Mouse (Mus musculus) lung, postnatal 14 days (tissue): ENCODE measurements around the gene Plekhb1.

Source experiments
- DNase-seq: peaks from one replicate; pipeline ENCODE4 v3.0.0; 2021

Gene Plekhb1

DNA sequence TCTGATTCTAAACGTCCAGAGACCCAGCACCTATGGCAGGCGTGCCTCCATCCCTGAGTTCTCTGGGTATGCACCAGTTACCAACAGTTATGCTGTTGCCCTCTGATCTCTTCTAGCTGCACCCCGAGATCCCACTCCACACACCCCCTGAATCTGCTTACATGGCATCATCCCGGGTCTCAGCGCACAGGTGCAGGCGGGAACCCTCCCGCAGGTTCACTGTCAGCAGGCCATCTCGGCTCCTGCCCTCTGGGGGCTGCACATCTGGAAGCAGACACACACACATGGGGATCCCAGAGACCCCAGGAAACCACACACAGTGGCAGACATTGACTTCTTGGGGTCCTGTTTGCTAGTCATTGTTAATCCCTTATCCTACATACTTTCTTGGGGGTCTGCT lies 7.8 kb downstream of the Plekhb1 start:
- DNase-seq: no peak

DNA sequence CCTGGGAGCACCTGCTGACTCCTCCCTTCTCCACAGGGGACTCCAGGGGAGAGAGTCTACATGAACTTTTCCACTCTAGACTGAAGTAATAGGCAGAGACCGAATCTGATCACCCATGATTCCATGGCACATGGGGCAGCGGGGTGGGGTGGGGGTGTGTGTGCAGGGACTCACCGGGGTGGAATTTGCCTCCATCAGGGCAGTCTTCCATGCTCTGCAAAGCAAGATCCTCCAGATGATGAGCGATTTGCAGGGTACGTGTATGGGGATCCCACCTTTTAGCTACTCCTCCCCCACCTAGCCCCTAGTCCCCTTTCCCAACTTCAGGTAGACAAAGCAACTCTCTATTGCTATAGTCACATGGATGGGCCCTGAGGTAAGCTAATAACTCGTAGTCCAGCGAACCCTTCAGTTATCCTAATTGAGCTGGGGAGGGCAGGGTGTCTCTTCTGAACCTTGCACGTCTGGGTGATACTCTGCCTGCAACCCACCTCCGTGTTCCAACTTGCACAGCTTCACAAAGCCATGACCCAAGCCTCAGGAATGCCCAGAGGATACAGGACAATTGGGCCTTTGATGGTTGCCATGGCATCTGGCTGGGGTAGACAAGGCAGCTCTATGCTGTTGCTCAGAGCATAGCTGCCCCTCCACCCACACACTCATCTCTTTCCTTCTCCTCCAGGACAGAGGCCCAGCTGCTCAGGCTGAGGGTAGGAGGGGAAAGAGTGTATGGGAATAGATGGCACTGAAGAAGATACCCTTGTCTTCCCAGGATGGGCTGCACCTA lies 8.5 kb downstream of the Plekhb1 start:
- DNase-seq: no peak

DNA sequence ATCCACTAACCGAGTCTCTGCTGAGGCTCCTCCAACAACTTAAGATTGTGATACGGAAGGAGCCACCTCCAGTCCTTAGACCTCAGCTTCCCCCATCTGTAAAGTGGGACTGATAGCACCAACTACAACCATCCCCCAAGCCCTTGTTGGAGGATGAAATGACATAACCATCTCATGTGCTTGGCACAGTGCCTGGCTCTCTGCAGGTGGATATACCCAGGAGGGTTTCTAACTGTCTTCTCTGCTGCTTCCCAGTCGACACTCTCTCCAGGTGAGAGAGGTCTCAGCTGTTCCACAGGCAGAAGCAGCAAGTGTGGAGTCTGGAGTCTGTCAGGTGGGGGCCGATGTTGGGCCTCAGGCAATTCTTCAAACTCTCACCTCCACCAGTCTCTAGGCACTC lies 11.2 kb downstream of the Plekhb1 start:
- no peak for DNase-seq

DNA sequence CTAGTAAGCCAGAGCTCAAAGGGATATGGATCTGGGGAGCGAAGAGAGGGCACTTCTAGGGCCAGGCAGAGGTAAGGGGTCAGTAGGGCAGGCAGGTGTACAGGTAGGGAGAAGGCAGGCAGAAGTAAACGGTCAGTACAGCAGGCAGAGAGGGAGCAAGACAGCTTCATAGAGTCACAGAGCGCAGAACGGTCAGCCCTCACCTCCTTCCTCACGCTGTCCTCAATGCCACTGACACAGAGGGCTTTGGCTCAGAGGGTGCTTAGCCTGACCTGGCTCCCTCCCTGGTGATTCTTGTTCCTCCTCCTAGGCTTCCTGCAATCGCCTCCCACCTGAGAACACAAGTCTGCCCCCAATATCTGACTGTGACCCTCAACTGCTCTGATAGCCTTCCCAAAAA lies 11.8 kb downstream of the Plekhb1 start:
- DNase-seq: no peak

DNA sequence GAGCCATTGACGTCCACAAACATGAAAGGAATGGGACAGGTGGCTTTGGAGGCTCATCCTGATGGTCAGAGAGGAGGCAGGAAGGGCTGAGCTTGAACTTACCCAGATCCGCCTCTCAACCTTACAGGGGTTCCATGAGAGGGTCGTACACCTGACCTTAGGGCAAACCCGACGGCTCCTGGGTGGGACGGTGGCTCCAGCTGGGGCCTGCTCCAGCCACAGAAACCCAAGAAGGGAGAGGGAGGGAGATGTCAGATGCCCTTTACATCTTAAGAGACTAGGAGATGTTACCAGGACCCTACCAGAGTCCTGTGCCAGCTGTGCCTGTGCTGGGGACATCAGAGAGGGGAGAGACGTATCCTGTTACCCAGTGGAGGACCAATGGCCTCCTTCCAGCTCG lies 12.4 kb downstream of the Plekhb1 start:
- no peak for DNase-seq

DNA sequence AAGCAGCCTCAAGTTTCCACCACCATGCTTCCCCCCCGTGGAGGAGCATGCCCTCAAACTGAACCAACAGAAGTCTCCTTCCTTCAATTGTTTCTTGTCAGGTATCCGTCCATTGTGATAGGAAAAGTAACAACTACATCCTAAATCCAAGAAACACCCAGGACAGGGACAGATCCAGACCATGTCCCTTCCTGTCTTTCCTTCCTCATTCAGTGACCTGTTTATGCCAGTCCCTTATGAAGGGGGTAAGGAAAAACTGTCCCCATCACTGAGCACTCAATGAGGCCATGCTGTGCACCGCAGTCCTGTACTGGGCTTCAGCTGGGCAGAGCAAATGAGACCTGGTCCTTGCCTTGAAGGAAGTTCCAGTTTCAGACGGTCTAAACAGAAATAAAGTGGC lies 13.1 kb downstream of the Plekhb1 start:
- DNase-seq: no peak

DNA sequence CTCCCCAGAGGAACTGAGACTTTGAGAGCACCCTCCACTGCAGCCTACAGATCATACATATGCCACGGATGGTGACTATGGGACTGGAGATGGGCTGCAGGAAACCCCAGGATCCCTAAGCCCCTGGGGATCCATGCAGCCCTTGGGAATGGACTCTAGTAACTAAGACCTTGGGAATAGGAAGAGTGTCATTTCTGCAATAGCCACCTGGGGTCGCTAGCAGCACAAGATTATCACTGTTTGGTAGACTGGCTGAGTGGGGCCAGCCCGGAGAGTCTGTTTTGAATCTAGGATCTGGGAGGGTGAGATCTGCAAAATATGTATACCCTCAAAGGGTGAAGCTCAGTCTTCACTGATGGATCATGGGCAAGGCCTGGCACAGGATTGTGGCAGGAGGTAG lies 17.1 kb downstream of the Plekhb1 start:
- DNase-seq: peak; percentile 83

DNA sequence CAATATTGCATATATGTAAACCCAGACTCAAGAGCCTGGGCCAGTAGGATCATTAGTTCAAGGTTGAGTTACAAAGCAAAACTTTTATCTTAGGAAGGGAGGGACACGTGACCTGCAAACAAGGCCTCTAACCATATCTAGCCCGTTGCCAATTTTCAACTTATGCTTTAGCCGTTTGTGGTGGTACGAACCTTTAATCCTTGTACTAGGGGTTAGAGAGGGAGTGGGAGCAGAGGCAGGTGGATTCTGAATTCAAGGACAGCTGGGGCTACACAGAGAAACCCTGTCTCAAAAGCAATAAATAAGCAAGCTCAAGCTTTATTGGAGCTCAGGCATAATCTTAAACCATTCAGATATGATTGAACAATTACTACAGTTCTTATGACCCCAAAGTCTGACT lies 19.8 kb downstream of the Plekhb1 start:
- no peak for DNase-seq

DNA sequence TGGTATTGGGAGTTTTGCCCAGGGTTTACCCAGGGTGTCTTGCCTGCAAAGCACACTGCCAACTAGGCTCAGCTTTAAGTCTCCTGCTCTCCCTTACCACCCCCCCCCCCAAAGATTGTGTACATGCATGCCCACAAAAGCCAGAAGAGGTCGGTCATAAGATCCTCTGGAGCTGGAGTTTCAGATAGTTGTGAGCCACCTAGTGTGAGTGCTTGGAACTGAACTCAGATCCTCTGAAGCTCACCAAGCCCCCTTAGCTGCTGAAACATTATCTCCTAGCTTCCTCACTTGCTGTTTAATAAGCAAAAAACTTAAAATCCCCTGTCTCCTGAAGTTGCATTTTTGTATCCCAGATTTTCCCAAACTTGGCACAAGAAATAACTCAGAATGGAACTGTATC lies 24.6 kb downstream of the Plekhb1 start:
- peak; percentile 28 for DNase-seq

DNA sequence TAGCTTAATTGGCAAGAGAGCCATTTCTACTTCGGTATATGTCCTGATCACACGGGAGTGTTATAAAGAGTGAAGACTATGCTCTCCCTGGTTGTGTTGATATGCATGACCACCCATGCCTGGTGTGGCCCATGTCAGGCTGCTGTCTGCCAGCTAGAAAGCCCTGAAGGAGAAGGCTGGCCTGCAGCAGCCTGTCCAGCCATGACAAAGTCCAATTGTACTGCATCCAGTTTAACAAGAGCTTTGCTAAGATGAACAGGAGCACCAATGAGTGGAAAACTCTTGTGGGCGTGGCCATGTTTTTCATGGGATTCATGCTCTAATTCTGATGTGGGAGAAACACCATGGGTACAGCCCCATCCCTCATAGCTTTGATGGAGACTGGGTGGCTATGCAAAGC lies 37.7 kb downstream of the Plekhb1 start:
- DNase-seq: no peak

DNA sequence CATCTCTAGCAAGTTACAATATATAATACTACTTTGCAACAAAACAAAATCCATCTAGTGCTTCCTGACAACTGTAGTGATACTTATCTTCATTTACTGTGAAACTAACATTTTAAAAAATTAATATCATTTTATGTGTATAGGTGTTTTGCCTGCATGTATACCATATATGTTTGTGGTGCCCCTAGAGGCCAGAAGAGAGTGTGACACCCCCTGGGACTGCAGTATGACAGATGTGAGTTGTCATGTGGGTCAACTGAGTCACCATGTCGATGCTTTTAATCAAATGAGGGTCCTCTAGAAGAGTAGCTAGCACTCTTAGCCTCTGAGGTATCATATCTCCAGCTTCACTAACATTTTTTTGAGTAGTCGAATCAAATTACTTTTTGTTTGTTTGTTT lies 39.9 kb downstream of the Plekhb1 start:
- DNase-seq: no peak

DNA sequence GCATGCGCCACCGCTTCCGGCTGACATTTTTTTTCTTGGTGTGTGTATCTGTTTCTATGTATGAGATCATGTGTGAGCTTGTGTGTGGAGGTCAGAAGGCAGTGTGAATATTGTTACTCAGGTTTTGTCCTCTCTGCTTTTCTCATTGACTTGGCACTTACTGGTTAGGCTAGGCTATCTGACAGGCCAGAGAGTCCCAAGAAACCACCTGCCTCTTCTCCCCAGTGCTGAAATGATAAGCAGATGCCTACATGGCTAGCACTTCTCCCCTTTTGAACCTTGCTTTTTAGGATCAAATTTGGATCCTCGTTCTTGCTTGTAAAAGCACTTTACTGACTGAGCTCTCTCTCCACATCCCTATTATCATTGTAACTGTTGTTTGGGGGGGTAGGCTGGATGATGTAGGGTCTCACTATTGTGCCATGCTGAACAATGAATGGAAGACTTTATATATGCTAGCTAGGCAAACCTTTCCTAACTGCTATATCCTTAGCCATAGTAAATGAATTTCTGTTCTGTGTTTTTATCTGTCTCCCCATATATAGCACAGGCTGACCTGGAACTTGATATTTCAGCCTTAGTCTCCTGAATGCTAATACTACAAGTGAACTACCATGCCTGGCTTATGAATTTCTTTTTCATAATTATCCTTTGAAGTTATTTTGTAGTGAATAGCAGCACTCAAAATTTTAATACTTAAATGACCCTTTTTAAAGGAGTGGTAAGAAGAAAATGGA lies 45.9 kb downstream of the Plekhb1 start:
- no peak for DNase-seq

DNA sequence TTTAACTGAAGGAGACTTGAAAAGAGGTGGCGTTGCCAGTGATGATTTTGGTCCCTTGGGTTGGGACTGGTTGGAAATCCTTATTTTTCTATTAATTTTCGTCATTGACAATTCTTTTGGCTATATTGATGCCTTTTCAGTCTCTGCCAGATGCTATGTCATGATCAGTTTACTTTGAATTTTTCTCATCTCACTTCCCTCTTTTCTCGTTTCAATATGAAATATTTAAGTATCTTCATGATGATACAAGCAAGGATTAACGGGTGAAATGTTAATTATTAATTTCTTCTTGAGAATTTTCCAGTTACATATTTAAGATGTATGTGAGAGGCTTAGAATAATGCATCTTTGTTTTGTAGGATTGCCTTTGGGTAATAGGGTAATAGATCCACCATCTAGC lies 53.3 kb downstream of the Plekhb1 start:
- no peak for DNase-seq

DNA sequence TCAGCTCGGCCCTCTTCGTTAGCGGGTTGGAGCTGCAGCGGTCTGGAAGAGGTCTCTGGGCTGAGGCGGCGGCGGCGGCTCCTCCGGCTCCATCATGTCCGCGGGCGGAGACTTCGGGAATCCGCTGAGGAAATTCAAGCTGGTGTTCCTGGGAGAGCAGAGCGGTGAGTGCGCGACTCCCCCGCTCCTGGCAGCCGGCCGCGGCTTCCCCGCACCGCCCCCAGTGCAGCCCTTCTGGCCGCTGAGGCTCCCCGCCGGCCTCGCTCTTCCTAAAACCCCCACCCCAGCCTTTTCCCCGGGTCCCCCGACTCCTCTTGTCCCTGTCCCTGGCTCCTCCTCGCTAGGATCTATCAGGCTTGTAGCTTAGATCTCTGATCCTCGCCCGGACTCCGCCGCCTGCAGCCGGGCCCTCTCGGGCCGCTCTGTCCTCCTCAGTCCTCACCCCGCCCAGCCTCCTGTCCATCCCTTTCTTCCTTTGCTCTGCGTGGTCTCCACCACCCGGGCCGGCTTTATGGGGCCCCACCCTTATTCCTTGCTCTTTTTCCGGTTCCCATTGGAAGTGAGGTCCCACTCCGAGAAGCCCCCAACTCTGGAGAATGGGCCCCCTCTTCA lies 54.0 kb downstream of the Plekhb1 start, which contains the start of gene Mrpl48:
Gene Mrpl48 (minus strand): TSS at position 172 of the 612 bp plus-strand sequence.
- peak; percentile 58 for DNase-seq

DNA sequence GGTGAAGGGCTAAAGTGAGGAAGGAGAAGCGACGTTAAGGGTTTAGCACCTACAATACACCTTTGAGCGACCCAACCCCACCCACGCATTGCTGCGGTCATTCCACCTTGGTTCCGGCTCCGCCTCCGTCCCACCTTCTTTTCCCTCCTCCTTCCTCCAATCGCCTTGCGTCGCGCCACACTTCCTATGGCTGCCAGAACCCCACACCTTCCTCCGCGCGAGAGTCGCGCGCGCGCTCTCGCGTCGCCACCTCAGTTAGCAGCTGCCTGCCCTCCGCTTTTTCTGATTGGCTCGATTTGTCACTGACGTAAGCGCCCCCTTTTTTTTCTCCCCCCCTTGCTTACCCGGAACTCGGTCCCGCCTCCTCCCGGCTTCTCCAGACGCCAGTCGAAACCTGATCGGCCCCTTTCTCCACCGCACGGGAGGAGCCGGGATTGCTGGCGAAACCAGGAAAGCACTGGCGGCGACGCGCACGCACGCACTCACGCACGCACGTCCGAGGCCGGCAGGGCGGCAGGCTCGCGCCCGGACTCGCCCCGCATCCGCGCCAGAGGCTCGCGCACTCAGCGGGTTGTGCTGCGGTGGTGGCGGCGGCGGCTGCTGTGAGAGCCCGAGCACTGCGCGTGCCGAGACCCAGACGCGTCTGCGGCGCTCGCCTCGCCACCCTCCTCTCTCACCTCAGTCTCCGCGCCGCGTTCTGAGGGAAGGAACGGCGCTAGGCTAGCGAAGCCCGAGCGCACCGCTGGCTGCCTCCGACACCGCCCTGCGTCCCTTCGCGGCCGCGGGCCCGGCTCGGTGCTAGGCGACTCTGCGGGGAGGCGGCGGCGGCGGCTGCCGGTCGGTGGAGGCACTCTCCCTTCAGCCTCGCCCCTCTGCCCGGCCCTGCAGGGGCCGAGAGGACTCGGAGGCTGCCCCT lies 54.7 kb downstream of the Plekhb1 start, which contains the start of gene Rab6a:
Gene Rab6a (plus strand): TSS at position 197 of the 916 bp plus-strand sequence.
- DNase-seq: peak; percentile 96

DNA sequence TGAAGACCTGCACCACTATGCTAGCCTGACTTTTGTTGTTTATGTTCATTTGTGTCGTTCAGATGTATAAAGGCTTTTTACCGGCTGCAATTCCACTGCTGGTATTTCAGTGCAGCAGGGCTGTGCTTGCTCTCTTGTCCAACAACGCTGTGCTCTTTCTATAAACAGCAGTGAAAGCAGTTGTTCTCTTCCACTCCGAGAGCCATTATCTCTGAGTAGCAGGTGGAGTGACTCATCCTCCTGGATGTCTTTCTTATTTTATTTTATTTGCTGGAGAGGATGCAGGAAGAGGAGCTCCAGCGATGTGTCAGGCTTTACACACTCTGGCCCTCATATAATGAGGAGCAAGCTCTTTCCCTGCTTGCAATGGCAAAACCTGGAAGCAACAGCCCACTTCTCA lies 62.0 kb downstream of the Plekhb1 start:
- DNase-seq: no peak

DNA sequence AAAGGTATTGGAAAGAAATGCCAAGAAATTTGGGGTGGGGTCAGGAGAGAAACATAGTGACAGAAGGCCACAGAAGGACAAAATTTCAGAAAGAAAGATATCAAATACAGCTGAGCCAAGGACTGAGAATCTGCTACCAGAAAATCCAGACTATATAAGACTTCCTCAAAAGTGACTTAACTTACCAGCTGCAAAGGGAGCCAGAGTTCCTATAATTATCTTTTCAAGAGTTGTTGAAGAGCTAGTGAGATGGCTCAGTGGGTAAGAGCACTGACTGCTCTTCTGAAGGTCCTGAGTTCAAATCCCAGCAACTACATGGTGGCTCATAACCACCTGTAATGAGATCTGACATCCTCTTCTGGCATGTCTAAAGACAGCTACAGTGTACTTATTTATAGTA lies 68.9 kb downstream of the Plekhb1 start:
- no peak for DNase-seq
